ENCODE assay signal across 25 mouse cellular contexts in the genomic region with DNA sequence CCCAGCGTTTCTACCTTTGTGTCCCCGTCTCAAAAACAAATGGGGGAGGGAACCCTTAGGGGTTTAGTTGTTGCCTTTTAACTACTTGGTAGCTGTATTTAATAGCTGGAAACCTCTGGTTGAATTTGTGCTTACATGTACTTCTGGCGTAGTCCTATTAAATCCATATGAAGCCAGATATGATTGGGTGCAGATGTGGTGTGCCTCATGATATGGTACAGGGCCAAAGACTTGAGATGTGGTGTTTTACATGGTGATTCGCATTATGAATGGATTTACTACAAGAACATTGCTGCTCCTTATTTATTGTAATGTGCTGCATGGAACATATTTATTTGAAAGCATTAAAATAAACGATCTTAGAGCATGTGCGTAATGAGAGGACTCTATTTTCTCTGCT.
A peak's percentile ranks its signal among the peaks of the same experiment; 100 is the strongest.
DNase-seq lines count a peak whose midpoint lies in the region; ATAC-seq lines count a peak whose summit lies in the region.
"Had no signal": no experiment of that assay in that cellular context is flagged by ENCODE, and none has a peak within 500 bp of the region (broad histone marks: within the 10 kb centered on the region; RNA-seq: fewer than 3 reads in every experiment).

No protein-coding gene starts in this region.

- no peak for DNase-seq in limb, embryonic 10.5 days (ENCODE audit: low spot score)
- DNase-seq in layer of hippocampus, adult 11-12 months (ENCODE audit: low spot score), result no peak
- no peak for DNase-seq in ovary, adult 18-20 months (ENCODE audit: low spot score)
- DNase-seq in kidney, adult 11 months, result no peak
- DNase-seq: adrenal gland, adult 8-10 months; adrenal gland, postnatal 25 days; cerebellum, adult 11-12 months; cerebellum, adult 8-10 months; cerebellum, postnatal 10 days; cerebellum, postnatal 36 days; embryo, embryonic 11 days; gastrocnemius, postnatal 10 days; gastrocnemius, postnatal 36 days; heart, adult 2 months had no signal

- no peak overlapping the region for H3K4me3 ChIP-seq in embryonic facial prominence, embryonic 13.5 days
- H3K4me3 ChIP-seq in limb, embryonic 10.5 days, result no peak overlapping the region
- H3K4me3 ChIP-seq in limb, embryonic 13.5 days, result no peak overlapping the region
- H3K4me3 ChIP-seq: embryonic facial prominence, embryonic 12.5 days; forebrain, embryonic 10.5 days; forebrain, embryonic 13.5 days; heart, adult 2 months; hindbrain, embryonic 13.5 days had no signal

- H3K36me3 ChIP-seq in embryonic facial prominence, embryonic 13.5 days, result no peaks in the 10 kb centered on the region
- H3K36me3 ChIP-seq in limb, embryonic 10.5 days, result no peaks in the 10 kb centered on the region
- no peaks in the 10 kb centered on the region for H3K36me3 ChIP-seq in limb, embryonic 13.5 days
- H3K36me3 ChIP-seq: embryonic facial prominence, embryonic 12.5 days; forebrain, embryonic 10.5 days; hindbrain, embryonic 13.5 days had no signal

- H3K4me1 ChIP-seq in embryonic facial prominence, embryonic 13.5 days, result peaks cover 18% of the 10 kb centered on the region
- H3K4me1 ChIP-seq in limb, embryonic 10.5 days, result peaks cover 12% of the 10 kb centered on the region; the same call in 1 of the 2 replicates
- peaks cover 24% of the 10 kb centered on the region for H3K4me1 ChIP-seq in limb, embryonic 13.5 days
- H3K4me1 ChIP-seq: hindbrain, embryonic 13.5 days had no signal

- no peaks in the 10 kb centered on the region for H3K9me3 ChIP-seq in embryonic facial prominence, embryonic 13.5 days
- H3K9me3 ChIP-seq in limb, embryonic 10.5 days (replicated peaks), result no peaks in the 10 kb centered on the region
- H3K9me3 ChIP-seq in limb, embryonic 13.5 days, result no peaks in the 10 kb centered on the region
- H3K9me3 ChIP-seq: embryonic facial prominence, embryonic 12.5 days; forebrain, embryonic 10.5 days; forebrain, embryonic 13.5 days; hindbrain, embryonic 13.5 days had no signal

- H3K27me3 ChIP-seq in embryonic facial prominence, embryonic 13.5 days, result peaks cover 58% of the 10 kb centered on the region
- no peaks in the 10 kb centered on the region for H3K27me3 ChIP-seq in limb, embryonic 10.5 days (ENCODE audit: low read depth, poor library complexity, severe bottlenecking)
- H3K27me3 ChIP-seq in limb, embryonic 13.5 days, result peaks cover 12% of the 10 kb centered on the region; the same call in 1 of the 2 replicates
- H3K27me3 ChIP-seq: forebrain, embryonic 13.5 days; hindbrain, embryonic 13.5 days had no signal

- no peak overlapping the region for H3K9ac ChIP-seq in embryonic facial prominence, embryonic 13.5 days
- no peak overlapping the region for H3K9ac ChIP-seq in limb, embryonic 13.5 days
- H3K9ac ChIP-seq: embryonic facial prominence, embryonic 12.5 days; forebrain, embryonic 13.5 days; hindbrain, embryonic 13.5 days had no signal

- peak overlapping the region; percentile 12; the same call in 1 of the 2 replicates for H3K27ac ChIP-seq in embryonic facial prominence, embryonic 13.5 days
- peak overlapping the region; percentile 28; the same call in 1 of the 2 replicates for H3K27ac ChIP-seq in limb, embryonic 10.5 days
- peak overlapping the region; percentile 56; the same call in 1 of the 2 replicates for H3K27ac ChIP-seq in limb, embryonic 13.5 days
- H3K27ac ChIP-seq: embryonic facial prominence, embryonic 12.5 days; forebrain, embryonic 10.5 days; forebrain, embryonic 13.5 days; heart, adult 2 months; hindbrain, embryonic 13.5 days had no signal

- H3K4me2 ChIP-seq in embryonic facial prominence, embryonic 13.5 days, result no peak overlapping the region
- H3K4me2 ChIP-seq in limb, embryonic 13.5 days (replicated peaks), result peak overlapping the region; percentile 28
- H3K4me2 ChIP-seq: embryonic facial prominence, embryonic 12.5 days; forebrain, embryonic 13.5 days; heart, embryonic 11.5 days; hindbrain, embryonic 13.5 days had no signal

- no peak; the same call in 1 of the 2 replicates for ATAC-seq in embryonic facial prominence, embryonic 13.5 days (ENCODE audit: insufficient number of reproducible peaks, insufficient read depth, low FRiP score, low TSS enrichment, low read depth)
- peak; percentile 85 for ATAC-seq in limb, embryonic 13.5 days (ENCODE audit: low FRiP score, low read depth)
- ATAC-seq: activated CD4-positive, CD25-positive, alpha-beta regulatory T cell, adult 4 months; CD4-positive, CD25-positive, alpha-beta regulatory T cell, adult 4 months; forebrain, embryonic 13.5 days; forebrain, embryonic 16.5 days; hindbrain, embryonic 16.5 days had no signal

- WGBS in embryonic facial prominence, embryonic 13.5 days, result 31% methylated on average over 6 of the region's 6 CpGs
- WGBS in limb, embryonic 10.5 days, result 85% methylated on average over 6 of the region's 6 CpGs
- WGBS in limb, embryonic 13.5 days, result 29% methylated on average over 6 of the region's 6 CpGs
